7 mouse cellular contexts compared by ENCODE assay signal in genomic region chr7:110627486-110628272, GRCm38 (mm10). TPM values are rescaled to one million over a fixed set of nuclear protein-coding genes. Genes with fewer than 3 reads are reported as not detected.
DNase-seq lines count a peak whose midpoint lies in the region; ATAC-seq and TF ChIP-seq lines count a peak whose summit lies in the region.

TSS of gene Adm (plus strand) at chr7:110627661.

- peaks cover 16% of the 10 kb centered on the region; the same call in 1 of the 2 replicates for H3K27me3 ChIP-seq in intestine, postnatal 0 days (replicated peaks; ENCODE audit: control insufficient read depth, insufficient read depth, low read length)
- H3K27me3 ChIP-seq in liver, embryonic 12.5 days (replicated peaks), result peaks cover 96% of the 10 kb centered on the region
- H3K27me3 ChIP-seq in stomach, postnatal 0 days (ENCODE audit: control insufficient read depth, insufficient read depth, low read length), result no peaks in the 10 kb centered on the region

- H3K4me3 ChIP-seq in intestine, postnatal 0 days (ENCODE audit: low read depth, low read length), result peak within 1 kb of the TSS; percentile 53
- H3K4me3 ChIP-seq in liver, embryonic 12.5 days, result peak within 1 kb of the TSS; percentile 46
- H3K4me3 ChIP-seq in stomach, postnatal 0 days (ENCODE audit: low read depth, low read length), result peak within 1 kb of the TSS; percentile 54

- peak within 1 kb of the TSS; percentile 96 for H3K4me2 ChIP-seq in intestine, postnatal 0 days (replicated peaks; ENCODE audit: low read depth)
- H3K4me2 ChIP-seq in liver, embryonic 12.5 days, result peak within 1 kb of the TSS; percentile 63
- peak within 1 kb of the TSS; percentile 92 for H3K4me2 ChIP-seq in stomach, postnatal 0 days (replicated peaks; ENCODE audit: low read depth)

- TF ChIP-seq EP300 in stomach, postnatal 0 days (optimal IDR thresholded peaks at IDR 0.05), result no peak

- H3K36me3 ChIP-seq in intestine, postnatal 0 days (ENCODE audit: control insufficient read depth, insufficient read depth), result no peaks in the 10 kb centered on the region
- H3K36me3 ChIP-seq in liver, embryonic 12.5 days, result no peaks in the 10 kb centered on the region
- no peaks in the 10 kb centered on the region for H3K36me3 ChIP-seq in stomach, postnatal 0 days (ENCODE audit: control insufficient read depth, insufficient read depth, low read length)

- no peaks in the 10 kb centered on the region for H3K9me3 ChIP-seq in intestine, postnatal 0 days (ENCODE audit: control insufficient read depth)
- no peaks in the 10 kb centered on the region for H3K9me3 ChIP-seq in liver, embryonic 12.5 days (replicated peaks)
- H3K9me3 ChIP-seq in stomach, postnatal 0 days (ENCODE audit: control insufficient read depth, low read length), result no peaks in the 10 kb centered on the region

- H3K4me1 ChIP-seq in intestine, postnatal 0 days (replicated peaks; ENCODE audit: control insufficient read depth, insufficient read depth, low read length), result peaks cover 22% of the 10 kb centered on the region; the same call in 1 of the 2 replicates
- peaks cover 27% of the 10 kb centered on the region for H3K4me1 ChIP-seq in liver, embryonic 12.5 days
- peaks cover 15% of the 10 kb centered on the region for H3K4me1 ChIP-seq in stomach, postnatal 0 days (replicated peaks; ENCODE audit: control insufficient read depth, insufficient read depth)

- peak; percentile 18; the same call in 1 of the 2 replicates for ATAC-seq in intestine, postnatal 0 days
- peak; percentile 22; the same call in 1 of the 2 replicates for ATAC-seq in liver, embryonic 12.5 days
- ATAC-seq in stomach, postnatal 0 days (ENCODE audit: low FRiP score, low TSS enrichment), result peak; percentile 38; the same call in 1 of the 2 replicates

- under 1% methylated on average over 30 of the region's 30 CpGs for WGBS in intestine, postnatal 0 days
- WGBS in liver, embryonic 12.5 days (ENCODE audit: insufficient replicate concordance), result 3% methylated on average over 30 of the region's 30 CpGs
- 1% methylated on average over 30 of the region's 30 CpGs for WGBS in stomach, postnatal 0 days

- H3K27ac ChIP-seq in intestine, postnatal 0 days (ENCODE audit: low read depth, low read length), result no peak within 1 kb of the TSS
- no peak within 1 kb of the TSS for H3K27ac ChIP-seq in liver, embryonic 12.5 days
- no peak within 1 kb of the TSS for H3K27ac ChIP-seq in stomach, postnatal 0 days (replicated peaks)

- TF ChIP-seq CTCF in intestine, postnatal 0 days (IDR thresholded peaks at IDR 0.05; ENCODE audit: low read depth), result no peak; the same call in 1 of the 2 replicates
- peak; percentile 22; the same call in 1 of the 2 replicates for TF ChIP-seq CTCF in stomach, postnatal 0 days (IDR thresholded peaks at IDR 0.05; ENCODE audit: low read depth)

- peak within 1 kb of the TSS; percentile 45 for H3K9ac ChIP-seq in intestine, postnatal 0 days (ENCODE audit: low read depth, low read length)
- H3K9ac ChIP-seq in liver, embryonic 12.5 days, result peak within 1 kb of the TSS; percentile 44; the same call in 1 of the 2 replicates
- peak within 1 kb of the TSS; percentile 58 for H3K9ac ChIP-seq in stomach, postnatal 0 days (ENCODE audit: low read length)

- DNase-seq in adrenal gland, postnatal 14 days, result peak; percentile 89
- DNase-seq in embryo, embryonic 11 days, result peak; percentile 85
- peak; percentile 93 to 94 for DNase-seq in heart, adult 18-20 months
- peak; percentile 75 for DNase-seq in neural tube, embryonic 10.5 days (ENCODE audit: extremely low spot score, low spot score)
- peak; percentile 86 for DNase-seq in stomach, postnatal 0 days (ENCODE audit: low spot score)

RNA-seq across cellular contexts. Expression of gene Adm, which starts in this region (rescaled TPM):
- total RNA-seq in adrenal gland, postnatal 14 days (2021), result 17.3 and 18.6 TPM in 2 replicates
- total RNA-seq in heart, adult 18-20 months (2021), result 1 to 10 TPM; 7.5 to 8.8 TPM
- polyA plus RNA-seq in intestine, postnatal 0 days (2015; fragmentation: Nextera tagmentation; extraction: Ambion mirVana), result 3.2 and 3.3 TPM in 2 replicates
- 7.8 and 8.9 TPM in 2 replicates for polyA plus RNA-seq in liver, embryonic 12.5 days (2016; fragmentation: Nextera tagmentation; extraction: Ambion mirVana)
- polyA plus RNA-seq in stomach, postnatal 0 days (2015; fragmentation: Nextera tagmentation; extraction: Ambion mirVana), result 4.3 and 4.6 TPM in 2 replicates
